Mouse (Mus musculus) G1E (cell line): Measurements from ENCODE around the gene Gm21953. TPM values are rescaled to one million over a fixed set of nuclear protein-coding genes. Genes with fewer than 3 reads are reported as not detected.
"Not testable (repeated sequence)": the region's sequence is repeated elsewhere in the genome, so short reads cannot be mapped to it uniquely, and the experiment has no call there.

Experiments
- ATAC-seq: 2 replicates; pipeline ENCODE4 v1.8.0; 2016; ENCODE audit warnings: mild to moderate bottlenecking; ENCODE audit not compliant: insufficient number of reproducible peaks, poor library complexity, low FRiP score, severe bottlenecking; ENCODE audit errors: extremely low read depth
- DNase-seq: peaks from one replicate; pipeline ENCODE4 v3.0.0; 2012; ENCODE audit warnings: low spot score
- H3K27me3 ChIP-seq: 2 replicates; pipeline ENCODE4 v1.6.1; 2012; ENCODE audit warnings: mild to moderate bottlenecking, low read length, inconsistent platforms; ENCODE audit not compliant: insufficient read depth
- H3K36me3 ChIP-seq: replicated peaks from 2 replicates; pipeline ENCODE3; 2012; ENCODE audit warnings: mild to moderate bottlenecking, inconsistent platforms
- H3K4me1 ChIP-seq: 2 replicates; pipeline ENCODE4 v1.6.1; 2012; ENCODE audit warnings: low read depth, low read length, inconsistent platforms, mixed read lengths; ENCODE audit not compliant: insufficient read depth
- H3K4me3 ChIP-seq: 2 replicates; pipeline ENCODE4 v1.5.1; 2012; ENCODE audit warnings: low read depth, mild to moderate bottlenecking, inconsistent platforms, low read length, moderate library complexity, mixed read lengths
- H3K9me3 ChIP-seq: replicated peaks from 2 replicates; pipeline ENCODE4 v1.6.1; 2012; ENCODE audit warnings: inconsistent platforms
- polyA plus RNA-seq: library from polyadenylated mRNA; stranded (reverse); fragments of >175 nt; gene quantifications from 2 replicates; pipeline ENCODE4 v1.2.3, GENCODE M21; 2012
- total RNA-seq, 2 experiments: library from RNA; stranded (forward) in 1 of 2; stranded (reverse) in 1 of 2; fragments of 200-1000 nt in 1 of 2; fragments of >200 nt in 1 of 2; fragmentation: Nextera tagmentation in 1 of 2; gene quantifications; 2 replicates each; pipeline ENCODE4 v1.2.3; 2014 to 2017

Gene Gm21953
- total RNA-seq (2014; fragmentation: Nextera tagmentation), result not detected in 2 replicates
- total RNA-seq (2017), result not detected in 2 replicates
- not detected in 2 replicates for polyA plus RNA-seq

DNA sequence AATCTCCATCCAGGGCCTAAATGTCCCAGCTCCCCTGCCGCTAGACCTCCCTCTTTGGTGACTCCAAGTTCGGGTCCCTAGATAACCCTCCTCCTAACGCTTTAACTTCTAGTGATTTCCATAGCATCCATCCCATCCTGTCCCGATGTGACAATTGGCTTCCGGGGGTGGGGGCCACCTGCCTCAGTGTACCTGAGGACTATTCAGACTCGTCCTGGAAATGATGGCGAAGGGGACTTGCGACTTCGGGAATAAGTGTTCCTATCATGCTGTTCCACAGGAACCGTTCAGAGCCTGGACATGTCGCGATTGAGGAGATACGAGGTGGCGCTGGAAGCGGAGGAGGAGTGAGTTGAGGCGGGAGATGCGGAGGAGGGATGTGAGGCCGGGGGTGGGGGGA lies at the start of gene Gm21953:
Gm21953 (plus strand) TSS at position 301 of the 400 bp plus-strand sequence.
- ATAC-seq, DNase-seq, H3K27me3 ChIP-seq, H3K4me1 ChIP-seq, H3K4me3 ChIP-seq, H3K9me3 ChIP-seq, H3K36me3 ChIP-seq: not testable (repeated sequence)

- not testable (repeated sequence) for H3K27me3 ChIP-seq, ATAC-seq, DNase-seq, H3K9me3 ChIP-seq, H3K36me3 ChIP-seq, H3K4me1 ChIP-seq, H3K4me3 ChIP-seq
Observed at GRCm38 (mm10) chr4:42255467-42255866, 38.6 kb upstream of the Gm21953 start, which contains the start of gene Ccl21b. Ccl21b (plus strand) TSS chr4:42255767.

- not testable (repeated sequence) for ATAC-seq
Observed at GRCm38 (mm10) chr4:42318034-42318433, 24.0 kb downstream of the Gm21953 start, which contains the start of gene Fam205a3. Fam205a3 (plus strand) TSS chr4:42318334.

More at GRCm38 (mm10) chr4:42318034-42318433, 24.0 kb downstream of the Gm21953 start, which contains the start of gene Fam205a3:
- H3K4me1 ChIP-seq, DNase-seq, H3K27me3 ChIP-seq, H3K36me3 ChIP-seq, H3K9me3 ChIP-seq, H3K4me3 ChIP-seq: not testable (repeated sequence)

Other genes starting within 250 kb of the Gm21953 start
- not detected in 2 replicates for gene Gm3893, start 203.1 kb upstream of the Gm21953 start, total RNA-seq (2014; fragmentation: Nextera tagmentation)
- gene Gm3893, start 203.1 kb upstream of the Gm21953 start, total RNA-seq (2017), result not detected in 2 replicates
- not detected in 2 replicates for gene Gm3893, start 203.1 kb upstream of the Gm21953 start, polyA plus RNA-seq
- not detected in 2 replicates for gene Gm13304, start 179.4 kb upstream of the Gm21953 start, total RNA-seq (2014; fragmentation: Nextera tagmentation)
- 0.16 TPM in 1 of 2 replicates, not detected in the other for gene Gm13304, start 179.4 kb upstream of the Gm21953 start, total RNA-seq (2017)
- not detected in 2 replicates for gene Gm13304, start 179.4 kb upstream of the Gm21953 start, polyA plus RNA-seq
- not detected in 2 replicates for gene Gm13306, start 140.8 kb upstream of the Gm21953 start, total RNA-seq (2014; fragmentation: Nextera tagmentation)
- not detected in 2 replicates for gene Gm13306, start 140.8 kb upstream of the Gm21953 start, total RNA-seq (2017)
- not detected in 2 replicates for gene Gm13306, start 140.8 kb upstream of the Gm21953 start, polyA plus RNA-seq
- not detected in 2 replicates for gene Gm13305, start 125.7 kb upstream of the Gm21953 start, total RNA-seq (2014; fragmentation: Nextera tagmentation)
- 0.05 TPM in 1 of 2 replicates, not detected in the other for gene Gm13305, start 125.7 kb upstream of the Gm21953 start, total RNA-seq (2017)
- not detected in 2 replicates for gene Gm13305, start 125.7 kb upstream of the Gm21953 start, polyA plus RNA-seq
- gene Gm10600, start 53.6 kb upstream of the Gm21953 start, total RNA-seq (2014; fragmentation: Nextera tagmentation), result not detected in 2 replicates
- not detected in 2 replicates for gene Gm10600, start 53.6 kb upstream of the Gm21953 start, total RNA-seq (2017)
- not detected in 2 replicates for gene Gm10600, start 53.6 kb upstream of the Gm21953 start, polyA plus RNA-seq
- gene Ccl21b, start 38.5 kb upstream of the Gm21953 start, total RNA-seq (2014; fragmentation: Nextera tagmentation), result not detected in 2 replicates
- not detected in 2 replicates for gene Ccl21b, start 38.5 kb upstream of the Gm21953 start, total RNA-seq (2017)
- not detected in 2 replicates for gene Ccl21b, start 38.5 kb upstream of the Gm21953 start, polyA plus RNA-seq
- not detected in 2 replicates for gene Fam205a3, start 24.1 kb downstream of the Gm21953 start, total RNA-seq (2014; fragmentation: Nextera tagmentation)
- gene Fam205a3, start 24.1 kb downstream of the Gm21953 start, total RNA-seq (2017), result not detected in 2 replicates
- gene Fam205a3, start 24.1 kb downstream of the Gm21953 start, polyA plus RNA-seq, result not detected in 2 replicates
- not detected in 2 replicates for gene Gm21586, start 145.1 kb downstream of the Gm21953 start, total RNA-seq (2014; fragmentation: Nextera tagmentation)
- gene Gm21586, start 145.1 kb downstream of the Gm21953 start, total RNA-seq (2017), result not detected in 2 replicates
- gene Gm21586, start 145.1 kb downstream of the Gm21953 start, polyA plus RNA-seq, result not detected in 2 replicates
- not detected in 2 replicates for gene Gm2163, start 172.5 kb downstream of the Gm21953 start, total RNA-seq (2014; fragmentation: Nextera tagmentation)
- gene Gm2163, start 172.5 kb downstream of the Gm21953 start, total RNA-seq (2017), result not detected in 2 replicates
- gene Gm2163, start 172.5 kb downstream of the Gm21953 start, polyA plus RNA-seq, result not detected in 2 replicates
- not detected in 2 replicates for gene Fam205a2, start 233.9 kb downstream of the Gm21953 start, total RNA-seq (2014; fragmentation: Nextera tagmentation)
- gene Fam205a2, start 233.9 kb downstream of the Gm21953 start, total RNA-seq (2017), result not detected in 2 replicates
- gene Fam205a2, start 233.9 kb downstream of the Gm21953 start, polyA plus RNA-seq, result not detected in 2 replicates